Mouse (Mus musculus): ENCODE measurements around the gene Fundc2. TPM values are rescaled to one million over a fixed set of nuclear protein-coding genes. Genes with fewer than 3 reads are reported as not detected.

The Fundc2 gene
- polyA plus RNA-seq, 1 experiment from 2014 or later = 69.8 TPM

Other genes starting within 250 kb of the Fundc2 start
- gene Smim9, start 218.6 kb upstream of the Fundc2 start, polyA plus RNA-seq (2016; fragmentation: Nextera tagmentation; extraction: Ambion mirVana) = not detected in 2 replicates
- gene F8, start 216 bp downstream of the Fundc2 start, polyA plus RNA-seq (2016; fragmentation: Nextera tagmentation; extraction: Ambion mirVana) = 1.8 and 2.0 TPM in 2 replicates
- 19.6 and 20.1 TPM in 2 replicates for gene Cmc4, start 34.2 kb downstream of the Fundc2 start, polyA plus RNA-seq (2016; fragmentation: Nextera tagmentation; extraction: Ambion mirVana)
- 7.3 TPM in 2 replicates for gene Mtcp1, start 34.2 kb downstream of the Fundc2 start, polyA plus RNA-seq (2016; fragmentation: Nextera tagmentation; extraction: Ambion mirVana)
- gene Brcc3, start 34.2 kb downstream of the Fundc2 start, polyA plus RNA-seq (2016; fragmentation: Nextera tagmentation; extraction: Ambion mirVana) = 46.1 and 46.7 TPM in 2 replicates
- gene Vbp1, start 131.9 kb downstream of the Fundc2 start, polyA plus RNA-seq (2016; fragmentation: Nextera tagmentation; extraction: Ambion mirVana) = 172 and 176 TPM in 2 replicates
- gene Rab39b, start 195.8 kb downstream of the Fundc2 start, polyA plus RNA-seq (2016; fragmentation: Nextera tagmentation; extraction: Ambion mirVana) = 0.67 and 0.68 TPM in 2 replicates

Data from heart, embryonic 12.5 days (tissue).